Mouse (Mus musculus) heart, postnatal 0 days (tissue): ENCODE measurements around the gene Lpar1.

Experiments
- CTCF ChIP-seq: IDR thresholded peaks from 2 replicates; pipeline ENCODE4 v1.5.1; 2016; ENCODE audit warnings: antibody characterized with exemption, control low read depth, low read depth
- EP300 ChIP-seq: IDR thresholded peaks from 2 replicates; pipeline ENCODE4 v1.6.1; 2016; ENCODE audit warnings: antibody characterized with exemption, low read depth

GRCm38 (mm10) chr4:58574024-58574423, 20.3 kb upstream of the Lpar1 start:
- TF ChIP-seq CTCF (no peak), EP300 (no peak)
